Mouse (Mus musculus): ENCODE data around the gene Olfr352.

Olfr352 gene

GRCm38 (mm10) chr2:36868160-36868559 is at the start of gene Olfr352:
TSS of gene Olfr352 (plus strand) at chr2:36868460.
- no peak for DNase-seq (ENCODE audit: low read depth, low spot score)

GRCm38 (mm10) chr2:36846010-36846409 is 22.2 kb upstream of the Olfr352 start, which contains the start of gene Olfr350:
TSS of gene Olfr350 (plus strand) at chr2:36846310.
- DNase-seq (ENCODE audit: low read depth, low spot score), result no peak

GRCm38 (mm10) chr2:36862560-36862959 is 5.7 kb upstream of the Olfr352 start, which contains the start of gene Olfr351:
TSS of gene Olfr351 (minus strand) at chr2:36862660.
- DNase-seq (ENCODE audit: low read depth, low spot score), result no peak

- DNase-seq (ENCODE audit: low read depth, low spot score), result no peak
Measured at GRCm38 (mm10) chr2:36892836-36893235, 24.6 kb downstream of the Olfr352 start, which contains the start of gene Olfr353. TSS of gene Olfr353 (minus strand) at chr2:36892936.

- no peak for DNase-seq (ENCODE audit: low read depth, low spot score)
Measured at GRCm38 (mm10) chr2:36897114-36897513, 28.9 kb downstream of the Olfr352 start.

- DNase-seq (ENCODE audit: low read depth, low spot score), result no peak
Measured at GRCm38 (mm10) chr2:36905380-36905779, 37.1 kb downstream of the Olfr352 start, which contains the start of gene Olfr354. TSS of gene Olfr354 (plus strand) at chr2:36905680.
